Mouse (Mus musculus) erythroblast, adult 5-6 weeks (primary cell): ENCODE data around the gene Apob. TPM values are rescaled to one million over a fixed set of nuclear protein-coding genes. Genes with fewer than 3 reads are reported as not detected.
A peak's percentile ranks its signal among the peaks of the same experiment; 100 is the strongest.
"Not testable (repeated sequence)": the region's sequence is repeated elsewhere in the genome, so short reads cannot be mapped to it uniquely, and the experiment has no call there.

Source experiments
- ATAC-seq: replicated peaks from 2 replicates; pipeline ENCODE4 v1.8.0; 2016; ENCODE audit warnings: moderate number of reproducible peaks, mild to moderate bottlenecking, moderate TSS enrichment, inconsistent platforms; ENCODE audit not compliant: poor library complexity, low FRiP score, severe bottlenecking
- total RNA-seq, 2 experiments: library from RNA; stranded (forward) in 1 of 2; stranded (reverse) in 1 of 2; fragments of 150-400 nt in 1 of 2; fragments of 200-764, 138-1000 nt in 1 of 2; gene quantifications; 2 replicates each; pipeline versions ENCODE4 v1.2.3 to v1.2.4; 2015 to 2017; ENCODE audit warnings: low replicate concordance in 2 of 2

Apob gene
- total RNA-seq (2015; ENCODE audit: low replicate concordance) (not detected in 2 replicates), total RNA-seq (2017; ENCODE audit: low replicate concordance) (0.14 TPM in 1 of 2 replicates, not detected in the other)

DNA sequence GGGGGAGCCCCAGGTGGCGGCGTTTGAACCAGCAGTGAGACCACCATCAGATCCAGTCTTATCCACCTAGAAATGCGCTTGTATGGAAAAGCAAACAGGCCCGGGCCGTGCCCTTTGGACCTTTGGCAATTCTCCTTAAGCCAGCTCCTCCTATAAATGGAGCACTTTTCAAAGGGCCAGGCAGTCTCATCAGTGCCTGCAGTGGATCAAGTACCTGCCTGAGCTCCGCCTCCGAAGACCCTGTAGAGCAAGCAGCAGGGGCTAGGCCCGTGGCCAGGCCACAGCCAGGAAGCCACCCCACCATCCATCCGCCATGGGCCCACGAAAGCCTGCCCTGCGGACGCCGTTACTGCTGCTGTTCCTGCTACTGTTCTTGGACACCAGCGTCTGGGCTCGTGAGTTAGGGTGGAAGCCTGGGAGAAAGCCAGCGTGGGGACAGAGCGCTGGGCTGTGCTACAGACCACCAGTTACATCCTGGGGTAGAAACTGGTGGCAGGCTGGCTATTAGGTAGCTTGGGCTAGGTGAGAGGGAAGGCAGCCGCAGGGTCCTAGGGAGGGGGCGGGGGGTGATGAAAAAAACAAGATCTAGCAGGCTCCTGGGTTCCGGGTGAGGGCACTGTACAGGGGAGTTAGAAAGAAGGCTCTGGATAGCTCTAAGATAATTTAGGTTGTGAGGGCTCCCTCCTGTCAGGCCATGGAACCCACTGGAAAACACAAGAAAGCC lies at the start of gene Apob:
Gene Apob, plus strand, starts transcription at position 183 of the 724 bp plus-strand sequence.
- ATAC-seq, result no peak

- no peak for ATAC-seq
Observed at GRCm38 (mm10) chr12:7932405-7932920, 45.0 kb upstream of the Apob start.

GRCm38 (mm10) chr12:7950098-7950745 lies 27.2 kb upstream of the Apob start:
- no peak for ATAC-seq

DNA sequence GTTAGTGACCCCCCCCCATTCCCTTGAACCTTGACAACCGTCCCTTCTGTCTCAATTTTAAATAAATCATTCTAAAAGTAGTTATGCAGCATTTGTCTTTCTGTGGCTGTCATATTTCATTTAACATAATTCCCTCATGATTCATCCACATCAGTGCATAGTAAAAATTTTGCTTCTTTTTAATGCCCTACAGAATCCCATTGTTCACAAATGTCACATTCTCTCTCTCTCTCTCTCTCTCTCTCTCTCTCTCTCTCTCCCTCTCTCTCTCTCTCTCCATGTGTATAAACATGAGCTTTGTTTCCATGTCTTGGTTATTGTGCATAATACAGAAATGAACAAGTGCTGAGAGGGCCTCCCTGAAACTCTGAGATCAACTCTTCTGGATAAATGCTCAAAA lies 18.6 kb upstream of the Apob start:
- ATAC-seq, result no peak

DNA sequence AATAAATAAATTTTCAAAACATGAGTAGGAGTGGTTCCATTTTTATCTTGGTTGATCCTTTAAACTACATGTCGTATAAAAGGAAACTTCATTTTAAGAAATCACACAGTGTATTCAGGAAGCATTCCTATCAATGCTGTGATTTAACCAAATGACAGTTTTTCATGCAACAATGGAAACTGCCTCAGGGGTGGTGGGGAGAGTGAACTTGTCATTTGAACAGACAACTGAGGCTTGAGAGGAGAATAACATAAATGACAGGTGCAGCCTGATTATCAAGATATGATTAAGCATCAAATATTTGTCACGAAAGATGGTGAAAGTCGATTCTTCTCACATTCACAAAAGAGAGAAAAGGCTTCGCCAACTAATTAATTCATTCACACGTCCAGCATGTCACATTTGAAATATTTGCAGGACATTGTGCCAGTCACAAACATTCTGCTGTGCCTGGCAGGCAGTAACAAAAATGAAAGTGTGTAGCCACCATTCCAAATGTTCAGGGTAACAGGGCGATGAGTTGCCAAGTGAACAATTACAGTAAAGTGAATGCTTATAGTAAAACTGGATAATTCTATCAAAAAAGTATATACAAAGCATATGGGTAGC lies 18.0 kb upstream of the Apob start:
- no peak for ATAC-seq

- ATAC-seq, result no peak
Observed at GRCm38 (mm10) chr12:7962314-7962927, 15.0 kb upstream of the Apob start.

- no peak for ATAC-seq
Observed at GRCm38 (mm10) chr12:7967221-7967620, 10.2 kb upstream of the Apob start.

GRCm38 (mm10) chr12:7970301-7970700 lies 7.1 kb upstream of the Apob start:
- ATAC-seq, result no peak

DNA sequence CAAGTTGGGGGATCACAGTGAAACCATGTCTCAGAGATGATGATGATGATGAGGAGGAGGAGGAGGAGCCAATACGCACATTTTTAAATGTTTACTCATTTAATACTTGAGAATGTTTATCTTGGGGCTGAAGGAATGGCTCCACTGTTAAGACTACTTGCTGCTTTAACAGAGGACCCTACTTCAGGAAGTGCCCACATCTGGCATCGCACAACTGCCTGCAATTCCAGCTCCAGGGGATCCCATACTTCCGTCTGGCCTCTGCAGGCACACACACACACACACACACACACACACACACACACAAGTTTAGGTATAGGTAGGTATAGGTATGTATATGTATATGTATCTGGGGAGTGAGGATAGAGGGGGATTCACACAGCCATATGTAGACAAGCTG lies 6.6 kb upstream of the Apob start:
- ATAC-seq, result no peak

GRCm38 (mm10) chr12:7971736-7972135 lies 5.7 kb upstream of the Apob start:
- no peak for ATAC-seq

GRCm38 (mm10) chr12:7973773-7974322 lies 3.6 kb upstream of the Apob start:
- ATAC-seq, result no peak

DNA sequence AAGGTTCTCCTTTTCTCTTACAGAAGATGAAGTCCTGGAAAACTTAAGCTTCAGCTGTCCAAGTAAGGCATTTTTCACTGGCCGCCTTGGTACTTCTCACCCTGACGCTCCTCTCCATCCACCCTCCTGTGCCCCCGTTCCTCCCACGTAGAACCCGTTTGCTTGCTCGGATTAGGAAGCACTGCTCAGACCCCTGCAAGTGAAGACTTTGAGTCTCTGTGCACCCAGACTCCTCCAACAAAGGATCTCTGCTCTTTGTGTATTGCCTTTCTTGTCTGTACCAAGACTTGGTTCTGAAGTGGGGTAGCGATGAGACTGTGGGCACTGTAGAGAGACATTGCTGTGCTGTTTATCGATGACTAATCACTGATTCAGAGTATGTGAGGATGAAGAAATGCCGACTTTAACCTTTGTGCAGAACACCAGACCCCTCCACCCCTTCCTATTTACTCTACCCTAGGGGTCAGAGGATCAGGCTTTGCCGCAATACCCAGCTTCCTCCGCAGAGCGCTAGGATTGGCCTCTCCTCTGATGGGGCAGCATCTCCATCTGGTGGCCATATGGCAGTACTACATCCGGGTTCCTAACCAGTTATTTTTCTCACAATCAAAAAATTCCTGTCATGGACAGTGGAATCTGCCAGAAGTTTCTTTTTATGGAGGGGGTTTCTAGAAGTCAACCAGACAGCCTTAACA lies 889 bp downstream of the Apob start:
- ATAC-seq, result 0 out of 2 replicates have a peak, but pooled peaks have one; percentile 30

DNA sequence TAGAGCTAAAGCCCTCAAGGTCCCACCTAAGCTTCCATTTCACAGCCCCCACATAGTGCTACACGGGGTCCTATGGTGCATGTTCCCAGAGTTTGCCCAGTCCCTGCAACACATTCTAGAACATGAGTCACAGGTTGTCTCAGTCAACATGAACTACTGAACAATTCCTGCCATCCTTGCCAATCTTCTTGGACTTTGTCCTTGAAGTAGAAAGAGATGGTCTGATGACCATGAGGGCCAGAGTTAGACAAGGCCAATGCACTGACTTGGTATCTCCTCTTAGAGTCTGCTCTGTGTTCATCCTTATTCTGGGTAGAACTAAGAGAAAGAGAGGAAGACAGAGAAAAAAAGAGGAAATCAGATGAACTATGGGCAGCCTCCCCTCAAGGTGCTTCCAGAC lies 7.0 kb downstream of the Apob start:
- ATAC-seq, result no peak

DNA sequence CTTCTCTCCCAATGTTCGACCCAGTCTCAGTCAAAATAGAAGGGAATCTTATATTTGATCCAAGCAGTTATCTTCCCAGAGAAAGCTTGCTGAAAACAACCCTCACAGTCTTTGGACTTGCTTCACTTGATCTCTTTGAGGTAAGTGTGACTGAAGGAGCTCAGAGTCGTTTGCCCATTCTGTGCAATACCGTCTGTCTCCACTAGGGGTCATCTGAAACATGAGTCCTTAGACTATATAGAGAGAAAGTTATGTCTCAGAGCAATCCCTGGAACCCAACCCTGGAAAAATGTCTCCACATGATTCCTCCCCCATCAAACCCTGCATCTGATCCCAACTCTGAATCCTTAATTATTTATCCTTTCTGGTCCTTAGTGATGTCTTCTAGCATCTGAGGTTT lies 13.4 kb downstream of the Apob start:
- ATAC-seq, result no peak

DNA sequence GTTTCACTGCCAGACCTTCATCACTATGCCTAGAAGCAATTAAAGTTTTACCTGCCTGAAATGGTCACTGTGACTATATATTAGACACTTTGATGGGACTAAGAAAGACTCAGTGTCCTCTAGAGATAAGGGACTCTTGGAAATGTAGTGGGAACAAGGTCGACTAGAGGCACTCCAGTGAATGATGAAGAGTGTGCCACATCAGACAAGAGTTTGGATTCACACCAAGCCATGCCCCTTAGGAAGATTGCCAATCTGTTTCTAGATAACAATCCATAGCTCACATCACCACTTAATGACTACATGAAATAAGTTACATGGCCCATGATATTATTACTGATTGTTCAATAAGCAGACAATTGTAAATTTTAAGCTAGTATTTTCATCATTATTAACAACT lies 14.1 kb downstream of the Apob start:
- no peak for ATAC-seq

- no peak for ATAC-seq
Observed at GRCm38 (mm10) chr12:8020931-8021330, 43.5 kb downstream of the Apob start.

DNA sequence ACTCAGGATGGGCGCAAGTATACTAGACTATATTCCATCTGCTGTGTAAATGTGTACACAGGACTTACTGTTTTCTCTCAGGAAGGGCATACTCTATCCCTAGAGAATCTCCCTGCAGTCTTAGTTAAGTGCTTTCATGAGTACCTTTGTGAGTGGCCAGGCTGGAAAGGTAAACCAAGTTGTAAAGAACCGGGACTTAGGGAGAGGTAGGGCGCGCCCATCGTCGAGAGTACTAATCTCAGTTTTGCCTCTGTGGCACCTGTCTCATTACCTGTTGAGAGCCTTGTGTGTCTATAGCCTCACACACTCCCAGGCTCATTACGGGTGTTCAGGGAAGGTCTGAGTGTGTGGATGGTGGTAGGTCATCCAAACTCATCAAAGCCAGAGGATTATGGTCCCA lies 52.1 kb downstream of the Apob start:
- no peak for ATAC-seq

DNA sequence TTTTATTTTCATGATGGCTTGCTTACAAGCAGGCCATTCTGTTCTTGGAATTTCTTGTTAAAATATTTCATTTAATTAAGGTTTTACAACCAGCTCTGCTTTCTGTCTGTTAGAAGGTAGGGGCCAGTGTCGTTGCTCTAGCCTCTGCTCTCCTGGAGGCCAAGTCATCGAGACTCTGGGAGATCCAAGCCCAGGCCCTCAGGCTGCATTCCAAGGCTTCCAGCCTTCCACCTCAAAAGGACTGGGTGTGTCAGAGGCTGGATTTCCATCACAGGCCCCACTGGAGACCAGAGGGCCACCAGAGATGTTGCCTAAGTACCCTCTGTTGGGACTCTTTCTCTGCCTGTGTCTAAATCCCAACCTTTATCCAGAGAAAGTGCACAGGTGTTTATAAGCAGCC lies 52.6 kb downstream of the Apob start:
- ATAC-seq, result no peak

DNA sequence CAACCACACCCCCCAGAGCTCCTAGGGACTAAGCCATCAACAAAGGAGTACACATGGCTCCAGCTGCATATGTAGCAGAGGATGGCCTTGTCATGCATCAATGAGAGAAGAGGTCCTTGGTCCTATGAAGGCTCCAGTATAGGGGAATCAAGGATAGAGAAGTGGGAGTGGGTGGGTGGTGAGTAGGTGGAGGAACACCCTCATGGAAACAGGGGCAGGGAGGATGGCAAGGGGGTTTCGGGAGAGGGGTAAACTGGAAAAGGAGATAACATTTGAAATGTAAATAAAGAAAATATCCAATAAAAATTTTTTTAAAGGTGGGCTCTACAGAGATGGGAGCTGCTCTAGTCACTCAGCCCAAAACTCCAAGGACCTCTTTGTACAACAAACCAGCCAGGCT lies 53.7 kb downstream of the Apob start:
- ATAC-seq, result not testable (repeated sequence)
